Mouse (Mus musculus): ENCODE results near the gene Aknad1. TPM values are rescaled to one million over a fixed set of nuclear protein-coding genes. Genes with fewer than 3 reads are reported as not detected.

Aknad1 gene
- total and polyA plus RNA-seq, 3 experiments, result not detected

DNA sequence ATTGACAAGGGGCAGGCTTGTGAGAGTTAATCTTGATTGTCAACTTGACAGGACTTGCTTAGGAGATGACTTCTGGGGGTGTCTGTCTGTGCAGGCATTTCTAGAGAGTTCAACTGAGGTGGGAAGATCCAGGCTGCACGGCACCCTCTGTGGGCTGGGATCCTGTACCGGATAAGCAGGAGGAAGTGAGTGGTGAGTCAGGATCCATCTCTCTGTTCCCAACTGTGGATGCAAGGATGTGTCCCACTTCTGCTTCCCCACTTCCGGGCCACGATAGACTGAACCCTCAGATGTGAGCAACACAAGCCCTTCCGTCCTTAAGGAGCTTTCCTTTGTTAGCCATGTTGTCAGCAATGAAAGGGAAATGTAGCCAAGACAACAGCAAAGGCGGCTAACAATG lies 47.1 kb downstream of the Aknad1 start:
- dilution Hi-C loops (cut with MboI; ENCODE audit: extremely low pct_ligation_motif_present, extremely low pct_unique_long_range_greater_than_20kb, low sequenced_read_pairs) (no loop called here), in situ Hi-C loops (cut with MboI; ENCODE audit: low pct_ligation_motif_present, low pct_unique_long_range_greater_than_20kb, low sequenced_read_pairs) (loop anchor here (25.0 kb wide), 1 partner anchor 374 kb away; the partner anchor contains the start of gene Celsr2)
- Histone ChIP-seq H3K9ac (ENCODE audit: insufficient read depth, low read depth) (no peak overlapping the region), H3K79me2 (replicated peaks; ENCODE audit: control insufficient read depth, extremely low read depth, insufficient read depth, poor library complexity, severe bottlenecking) (no peaks in the 10 kb centered on the region), H3K27me3 (replicated peaks) (no peaks in the 10 kb centered on the region), H3K4me2 (ENCODE audit: insufficient read depth, low read depth, poor library complexity, severe bottlenecking) (no peak overlapping the region), H3K36me3 (replicated peaks in 1 of 2; ENCODE audit: control insufficient read depth in 1 of 2, insufficient read depth in 1 of 2, low read length in 1 of 2) (peaks cover 0 to 8% of the 10 kb centered on the region in 2 experiments), H3K9me3 (replicated peaks; ENCODE audit: low read length) (peaks cover 17% of the 10 kb centered on the region), H3K4me1 (ENCODE audit: control insufficient read depth in 1 of 2, insufficient read depth in 2 of 2) (peaks cover under 1% of the 10 kb centered on the region in 2 experiments; a peak in 3 of 4 replicates), H3K27ac (ENCODE audit: insufficient read depth, low read depth) (no peak overlapping the region), H3K4me3 (replicated peaks in 1 of 3; ENCODE audit: low read depth in 2 of 3, low read length in 2 of 3, poor library complexity in 1 of 3) (no peak overlapping the region)
- no peak for DNase-seq (ENCODE audit: extremely low read depth)
- TF ChIP-seq ELF1 (IDR thresholded peaks at IDR 0.05; ENCODE audit: low read depth, low read length) (no peak), UBTF (IDR thresholded peaks at IDR 0.05; ENCODE audit: low read depth, low read length) (no peak), MAFK (IDR thresholded peaks at IDR 0.05; ENCODE audit: insufficient replicate concordance, low read length) (no peak), POLR2A (IDR thresholded peaks at IDR 0.05; ENCODE audit: low read depth, low read length) (no peak), BHLHE40 (IDR thresholded peaks at IDR 0.05; ENCODE audit: low read depth, low read length) (no peak), ETS1 (conservative IDR thresholded peaks at IDR 0.05; ENCODE audit: low read depth, low read length) (no peak), NRF1 (IDR thresholded peaks at IDR 0.05; ENCODE audit: low read depth, low read length) (no peak), GABPA (IDR thresholded peaks at IDR 0.05; ENCODE audit: insufficient replicate concordance, low read depth, low read length) (no peak)

DNA sequence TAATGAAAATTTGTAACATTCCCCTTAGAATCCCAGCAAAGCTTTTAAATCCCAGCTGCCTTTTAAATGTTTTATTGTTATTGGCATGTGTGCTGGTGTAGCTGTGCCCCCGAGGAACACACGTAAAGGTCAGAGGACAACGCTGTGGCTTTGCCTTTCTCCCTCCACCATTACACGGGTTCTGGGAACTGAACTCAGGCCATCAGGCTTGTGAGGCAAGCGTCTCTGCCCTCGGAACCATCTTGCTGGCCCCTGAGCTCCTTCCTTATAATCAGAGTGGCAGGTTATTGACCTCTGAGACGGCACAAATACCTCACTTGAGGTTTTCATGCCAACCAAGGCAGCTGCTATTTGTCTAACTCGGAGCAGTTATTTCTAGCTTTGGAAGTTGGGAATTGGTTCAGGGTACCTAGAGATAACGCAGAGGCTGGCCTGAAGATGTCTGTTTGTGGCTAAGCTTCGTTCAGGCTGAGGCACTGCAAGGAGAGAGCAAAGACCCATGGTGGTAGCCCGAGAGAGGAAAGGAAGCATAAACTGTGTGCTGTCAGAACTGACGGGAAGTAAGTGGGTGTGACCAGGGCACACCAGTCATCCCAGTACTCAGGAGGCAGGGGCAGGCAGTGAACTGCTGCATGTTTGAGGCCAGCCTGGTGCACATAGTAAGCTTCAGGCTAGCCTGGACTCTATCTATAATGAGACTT lies 48.4 kb downstream of the Aknad1 start:
- no peak for TF ChIP-seq CHD1 (IDR thresholded peaks at IDR 0.05; ENCODE audit: low read depth, low read length)
- TF ChIP-seq SMC3 (IDR thresholded peaks at IDR 0.05; ENCODE audit: low read depth, low read length), result no peak
- no peak for TF ChIP-seq GABPA (IDR thresholded peaks at IDR 0.05; ENCODE audit: insufficient replicate concordance, low read depth, low read length)
- no peak for TF ChIP-seq ZKSCAN1 (IDR thresholded peaks at IDR 0.05; ENCODE audit: borderline replicate concordance, low read depth, low read length)
- TF ChIP-seq ZC3H11A (IDR thresholded peaks at IDR 0.05; ENCODE audit: low read depth, low read length), result no peak
- TF ChIP-seq RAD21 (IDR thresholded peaks at IDR 0.05; ENCODE audit: low read depth, low read length), result no peak
- in situ Hi-C loops (cut with MboI; ENCODE audit: low pct_ligation_motif_present, low pct_unique_long_range_greater_than_20kb, low sequenced_read_pairs) (loop anchor here (25.0 kb wide), 1 partner anchor 376 kb away; the partner anchor contains the start of gene Celsr2), dilution Hi-C loops (cut with MboI; ENCODE audit: extremely low pct_ligation_motif_present, extremely low pct_unique_long_range_greater_than_20kb, low sequenced_read_pairs) (no loop called here)
- Histone ChIP-seq H3K27ac (ENCODE audit: insufficient read depth, low read depth) (no peak overlapping the region), H3K4me2 (ENCODE audit: insufficient read depth, low read depth, poor library complexity, severe bottlenecking) (no peak overlapping the region), H3K27me3 (replicated peaks) (no peaks in the 10 kb centered on the region), H3K36me3 (replicated peaks in 1 of 2; ENCODE audit: control insufficient read depth in 1 of 2, insufficient read depth in 1 of 2, low read length in 1 of 2) (peaks cover 7 to 20% of the 10 kb centered on the region in 2 experiments), H3K79me2 (replicated peaks; ENCODE audit: control insufficient read depth, extremely low read depth, insufficient read depth, poor library complexity, severe bottlenecking) (no peaks in the 10 kb centered on the region), H3K9me3 (replicated peaks; ENCODE audit: low read length) (peaks cover 17% of the 10 kb centered on the region), H3K4me3 (replicated peaks in 1 of 3; ENCODE audit: low read depth in 2 of 3, low read length in 2 of 3, poor library complexity in 1 of 3) (no peak overlapping the region), H3K4me1 (ENCODE audit: control insufficient read depth in 1 of 2, insufficient read depth in 2 of 2) (no peaks in the 10 kb centered on the region), H3K9ac (ENCODE audit: insufficient read depth, low read depth) (no peak overlapping the region)
- no peak for DNase-seq (ENCODE audit: extremely low read depth)
